Mouse (Mus musculus) ovary, adult 18-20 months (tissue): ENCODE measurements around the gene Dusp28.
A peak's percentile ranks its signal among the peaks of the same experiment; 100 is the strongest.

Source experiments
- DNase-seq: peaks from one replicate; pipeline ENCODE4 v3.0.0; 2022; ENCODE audit warnings: low spot score, mixed read lengths

Gene Dusp28

DNA sequence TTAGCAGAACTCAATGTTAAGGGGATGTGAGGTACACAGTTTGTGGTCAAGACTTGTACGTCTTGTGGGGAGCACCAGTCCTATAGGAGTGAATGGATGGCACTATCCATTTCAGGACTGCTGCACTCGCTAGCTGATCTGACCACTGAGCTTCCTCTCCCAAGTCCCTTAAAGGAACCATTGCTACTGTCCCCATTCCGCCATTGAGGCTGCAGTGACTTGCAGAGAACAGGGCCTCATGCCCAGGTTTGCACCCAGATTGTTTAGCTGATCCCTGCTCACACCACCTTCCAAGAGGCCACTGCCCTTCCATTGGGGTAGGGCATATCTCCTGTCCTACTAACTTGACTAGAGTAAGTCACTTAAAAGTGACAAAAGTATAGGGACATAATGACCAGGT, 1.9 kb downstream of the Dusp28 start:
- no peak for DNase-seq

DNA sequence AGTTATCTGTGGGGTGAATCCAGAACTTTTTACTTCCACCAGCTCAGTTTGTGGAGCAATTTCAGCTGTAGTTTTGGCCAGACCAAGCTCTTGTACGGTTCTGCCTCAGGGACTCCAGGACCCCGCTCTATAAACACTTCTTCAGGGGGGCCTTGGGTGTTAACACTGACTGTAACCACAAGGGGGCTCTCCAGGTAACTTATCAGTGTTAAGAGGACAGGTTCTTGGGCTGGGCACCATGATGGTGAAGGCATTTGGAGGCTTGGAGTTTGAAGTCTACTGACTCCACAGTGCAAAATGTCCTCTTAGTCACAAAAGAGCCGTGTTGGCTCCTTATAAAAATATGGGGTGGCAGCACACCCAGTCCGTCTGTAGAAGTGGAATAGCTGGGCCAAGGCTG, 2.3 kb downstream of the Dusp28 start:
- DNase-seq, result no peak

DNA sequence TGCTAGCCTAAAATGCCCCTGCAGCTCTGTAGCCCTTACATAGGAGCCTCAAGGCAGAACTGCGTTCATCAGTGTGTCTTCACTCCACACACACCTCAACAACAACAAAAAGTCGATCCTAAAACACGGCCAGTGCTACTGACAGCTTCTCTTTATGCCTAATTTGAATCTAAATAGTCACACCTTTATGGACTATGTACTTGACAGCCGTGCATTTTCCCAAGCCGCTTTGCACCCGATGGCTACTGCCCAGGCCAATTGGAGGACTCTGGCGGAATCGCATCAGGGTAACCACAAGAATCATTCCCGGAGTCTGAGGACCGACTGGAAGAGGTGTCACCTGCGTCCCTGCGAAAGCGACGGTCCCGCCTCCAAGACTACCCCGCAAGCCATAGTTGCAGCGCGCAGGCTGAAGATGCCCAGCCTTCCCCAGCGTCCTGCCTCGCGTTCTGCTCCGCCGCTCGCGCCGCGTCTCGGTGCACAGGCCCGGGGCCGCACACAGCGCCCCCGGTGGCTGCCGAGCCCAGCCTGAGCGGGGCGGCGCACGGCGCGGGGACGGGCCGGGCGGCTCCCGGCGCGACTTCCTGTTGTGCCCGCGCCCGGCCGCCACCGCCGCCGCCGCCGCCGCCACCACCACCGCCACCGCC, 3.6 kb downstream of the Dusp28 start, which contains the start of gene Rnpepl1:
Gene Rnpepl1 (plus strand): TSS at position 545 of the 647 bp plus-strand sequence.
- DNase-seq, result peak; percentile 57

DNA sequence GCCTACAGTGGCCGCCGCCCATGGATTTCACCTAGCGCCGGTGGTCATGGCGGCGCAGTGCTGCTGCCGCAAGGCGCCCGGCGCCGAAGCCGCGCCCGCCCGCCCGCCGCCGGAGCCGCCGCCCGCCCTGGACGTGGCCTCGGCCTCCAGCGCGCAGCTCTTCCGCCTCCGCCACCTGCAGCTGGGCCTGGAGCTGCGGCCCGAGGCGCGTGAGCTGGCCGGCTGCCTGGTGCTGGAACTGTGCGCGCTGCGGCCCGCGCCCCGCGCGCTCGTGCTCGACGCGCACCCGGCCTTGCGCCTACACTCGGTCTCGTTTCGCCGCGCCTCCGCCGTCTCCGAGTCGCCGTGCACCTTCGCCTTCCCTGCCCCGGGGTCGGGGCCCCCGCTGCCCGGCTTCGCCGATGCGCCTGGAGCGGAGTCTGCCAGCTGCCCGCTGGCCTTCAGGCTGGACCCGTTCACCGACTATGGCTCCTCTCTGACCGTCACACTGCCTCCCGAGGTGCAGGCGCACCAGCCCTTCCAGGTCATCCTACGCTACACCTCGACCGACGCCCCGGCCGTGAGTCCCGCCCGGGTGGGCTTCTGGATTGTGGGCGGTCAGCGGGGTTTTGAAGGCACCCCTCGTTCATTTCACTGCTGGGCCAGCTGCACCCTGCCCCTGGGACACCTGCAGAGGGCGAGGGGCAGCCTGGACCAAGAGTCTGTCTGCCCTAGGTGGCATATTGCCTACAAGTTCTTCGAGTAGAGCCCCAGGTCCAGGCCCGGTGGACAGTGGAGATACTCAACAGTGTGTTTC, 4.3 kb downstream of the Dusp28 start:
- no peak for DNase-seq

DNA sequence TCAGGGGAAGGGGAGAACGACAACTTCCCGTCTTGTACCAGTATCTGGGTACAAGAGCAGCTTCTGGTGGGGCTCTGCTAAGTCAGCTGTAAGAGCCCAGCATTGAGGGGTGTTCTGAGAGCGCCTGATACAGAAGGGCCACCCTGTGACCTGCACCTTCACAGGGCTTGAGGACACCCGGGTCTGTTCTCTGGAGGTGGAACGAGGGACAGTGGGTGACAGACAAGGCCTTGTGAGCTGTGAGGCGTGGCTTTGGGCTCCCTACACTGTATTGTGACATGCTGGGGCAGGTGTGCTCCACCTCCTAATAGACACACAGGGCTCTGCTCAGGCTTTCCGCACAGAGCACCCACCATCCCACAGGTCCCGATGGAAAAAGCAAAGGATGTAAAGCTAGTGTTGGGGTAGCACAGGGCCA, 4.9 kb downstream of the Dusp28 start:
- DNase-seq, result no peak

DNA sequence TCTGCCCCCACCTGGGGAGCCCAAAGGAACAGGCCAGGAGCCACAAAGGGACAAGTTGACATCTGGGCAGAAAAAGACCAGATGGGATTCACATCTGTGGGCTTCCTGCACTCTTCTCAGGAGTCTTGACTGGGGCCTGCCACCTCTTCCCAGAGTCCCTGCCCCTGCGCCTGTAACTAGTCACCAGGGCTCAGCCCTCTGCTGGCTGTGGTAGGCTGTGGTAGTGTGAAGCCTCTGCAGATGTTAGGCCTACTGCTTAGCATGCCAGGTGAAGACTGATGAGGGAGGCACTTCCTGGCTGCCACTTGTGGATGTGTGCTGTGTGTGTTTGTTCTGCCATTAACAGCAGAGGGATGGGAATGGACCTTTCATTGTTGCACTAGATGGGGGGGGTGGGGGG, 5.5 kb downstream of the Dusp28 start:
- no peak for DNase-seq

DNA sequence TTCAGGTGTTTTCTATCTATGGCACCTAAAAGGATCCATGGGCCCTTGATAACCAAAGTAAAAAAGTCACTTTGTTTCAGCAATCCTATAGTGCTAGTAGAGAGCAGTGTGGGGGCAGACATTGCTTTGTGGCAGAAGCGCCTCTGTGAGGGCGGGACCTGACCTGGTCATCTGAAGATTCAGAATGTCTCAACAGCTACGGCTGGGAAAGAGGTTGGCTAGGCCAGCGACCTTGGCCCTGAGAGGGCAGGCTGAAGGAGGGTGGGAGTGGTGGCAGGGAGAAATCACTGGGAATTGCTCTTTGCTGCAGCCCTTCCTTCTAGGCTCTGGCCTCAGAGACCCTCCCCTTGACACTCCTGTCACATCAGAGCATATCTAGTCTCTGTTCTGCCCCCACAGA, 7.5 kb downstream of the Dusp28 start:
- DNase-seq, result no peak

DNA sequence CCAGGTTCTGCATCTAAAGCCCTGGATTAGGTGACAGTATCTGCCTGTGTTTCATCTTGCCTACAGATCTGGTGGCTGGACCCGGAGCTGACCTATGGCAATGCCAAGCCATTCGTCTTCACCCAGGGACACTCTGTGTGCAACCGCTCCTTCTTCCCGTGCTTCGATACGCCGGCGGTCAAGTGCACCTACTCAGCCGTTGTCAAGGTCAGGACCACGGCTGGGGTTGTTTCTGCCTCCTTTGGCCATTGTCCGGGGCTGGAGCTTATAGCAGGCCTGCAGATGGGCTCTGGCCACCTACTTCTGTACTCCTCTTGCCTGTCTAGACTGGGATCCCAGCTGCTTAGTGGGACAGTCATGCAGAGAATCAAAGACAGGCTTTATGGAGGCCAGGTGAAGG, 8.2 kb downstream of the Dusp28 start:
- no peak for DNase-seq

DNA sequence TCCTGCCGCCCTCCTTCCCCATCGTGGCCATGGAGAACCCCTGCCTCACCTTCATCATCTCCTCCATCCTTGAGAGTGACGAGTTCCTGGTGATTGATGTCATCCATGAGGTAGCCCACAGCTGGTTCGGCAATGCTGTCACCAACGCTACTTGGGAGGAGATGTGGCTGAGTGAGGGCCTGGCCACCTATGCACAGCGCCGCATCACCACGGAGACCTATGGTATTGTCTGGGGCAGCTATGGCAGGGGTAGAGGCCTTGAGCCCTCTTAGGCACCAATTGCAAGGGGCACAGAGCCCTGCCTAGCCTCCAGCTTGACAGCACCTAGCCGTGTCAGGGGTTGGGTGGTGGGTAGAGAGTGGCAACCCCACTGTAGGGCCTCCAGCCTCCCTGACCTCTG, 9.9 kb downstream of the Dusp28 start:
- DNase-seq, result no peak

DNA sequence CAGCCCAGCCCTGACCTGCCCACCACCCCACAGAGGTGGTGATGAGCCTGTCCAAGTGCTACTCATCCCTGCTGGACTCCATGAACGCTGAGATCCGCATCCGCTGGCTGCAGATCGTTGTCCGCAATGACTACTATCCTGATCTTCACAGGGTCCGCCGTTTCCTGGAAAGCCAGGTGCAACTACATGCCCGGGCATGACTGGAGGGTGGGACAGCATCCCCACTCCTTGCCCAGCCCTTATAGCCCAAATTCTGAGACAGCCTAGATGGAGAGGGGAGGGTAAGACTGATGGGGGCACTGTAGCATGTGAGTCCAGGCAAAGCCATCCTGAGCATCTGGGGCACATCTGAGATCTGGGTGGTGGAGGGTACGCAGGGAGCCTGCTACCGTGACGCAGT, 12.4 kb downstream of the Dusp28 start:
- no peak for DNase-seq

DNA sequence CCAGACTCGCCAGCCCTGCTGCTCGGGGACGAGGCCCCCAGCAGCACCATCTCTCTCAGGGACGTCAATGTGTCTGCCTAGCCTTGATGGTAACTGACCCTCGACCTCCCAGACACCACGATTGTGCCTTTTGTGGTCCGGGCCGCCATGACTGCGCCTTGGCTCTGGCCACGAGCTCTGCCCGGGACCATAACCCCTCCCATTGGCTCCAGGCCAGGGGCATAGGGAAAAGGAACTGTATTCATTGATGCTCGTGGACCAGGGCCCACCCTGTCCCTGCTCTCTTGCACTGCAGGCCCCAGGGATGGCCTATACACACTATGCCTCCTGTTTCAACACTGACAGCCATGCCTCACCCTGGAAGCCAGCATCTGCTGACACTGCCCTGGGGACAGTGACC, 13.0 kb downstream of the Dusp28 start:
- no peak for DNase-seq

DNA sequence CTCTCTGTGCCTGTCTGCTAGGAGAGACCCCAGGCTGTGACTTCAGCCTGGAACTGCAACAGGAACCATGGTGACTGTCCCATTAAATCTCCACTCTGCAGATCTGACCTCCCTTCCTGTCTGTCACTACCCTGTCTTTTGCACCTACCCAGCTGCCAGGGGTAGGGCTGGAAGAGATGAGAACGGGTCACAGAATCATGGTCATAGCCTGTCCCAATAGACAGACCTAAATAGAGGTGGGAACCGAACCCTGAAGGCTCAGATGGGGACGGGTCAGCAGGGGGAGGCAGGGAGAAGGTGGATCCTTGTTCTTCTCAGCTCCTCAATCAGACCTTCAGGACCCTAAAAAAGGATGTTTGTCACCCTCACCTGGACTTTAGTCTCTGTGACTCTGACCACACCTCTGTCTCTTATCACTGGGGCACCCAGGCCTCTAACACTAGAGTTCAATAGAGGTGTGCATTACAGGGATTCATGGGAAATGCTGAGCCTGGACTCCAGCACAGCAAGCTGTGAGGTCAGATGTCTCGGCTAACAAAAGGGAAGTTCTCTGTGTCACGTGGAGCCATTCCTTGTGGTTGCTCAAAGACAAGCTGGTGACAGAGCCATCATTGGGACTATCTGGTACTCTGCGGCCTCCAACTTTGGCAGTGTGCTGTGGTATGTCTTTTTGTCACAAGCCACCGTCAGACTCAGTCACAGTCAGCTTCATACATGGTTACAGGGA, 13.9 kb downstream of the Dusp28 start:
- no peak for DNase-seq

DNA sequence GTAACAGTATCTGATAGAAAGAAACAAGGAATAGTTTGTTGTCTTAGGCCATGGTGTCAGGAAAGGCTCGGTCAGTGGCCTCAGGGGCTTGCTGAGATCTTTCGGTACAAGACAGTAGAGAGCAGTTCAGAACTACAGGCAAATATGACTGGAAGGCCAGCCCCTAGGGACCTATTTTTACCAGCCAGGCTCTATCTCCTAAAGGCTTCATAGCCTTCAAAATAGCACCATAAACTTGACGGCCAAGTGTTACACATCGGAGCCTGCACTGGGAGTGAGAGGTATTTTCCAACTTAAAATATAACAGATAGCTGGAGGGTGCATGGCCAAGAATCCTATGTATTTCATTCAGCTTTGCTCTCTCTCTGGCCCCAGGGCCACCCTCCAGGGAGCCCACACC, 14.7 kb downstream of the Dusp28 start:
- DNase-seq, result no peak

DNA sequence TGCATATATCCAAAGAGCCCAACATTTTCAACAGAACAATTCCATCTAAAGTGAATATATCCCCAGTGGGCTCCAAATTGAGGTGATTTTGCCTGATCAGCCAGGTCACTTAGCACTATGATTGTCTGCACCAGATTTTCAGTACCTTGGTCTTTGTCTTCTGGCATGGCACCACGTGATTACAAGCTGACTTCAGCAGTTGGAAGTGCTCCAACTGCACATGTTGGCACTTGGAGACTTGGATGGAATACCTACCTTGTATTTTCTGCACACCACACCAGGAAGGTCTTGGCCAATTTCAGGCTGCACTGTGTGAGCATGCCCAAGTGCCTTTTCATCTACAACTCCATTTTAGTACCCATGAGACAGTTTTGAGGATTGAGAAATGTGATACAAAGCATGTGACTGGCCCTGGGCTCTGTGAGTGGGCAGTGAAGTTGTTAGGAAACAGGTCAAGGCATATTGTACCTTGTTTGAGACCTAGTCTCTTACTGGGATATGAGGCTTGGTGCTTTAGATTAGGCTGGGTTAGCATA, 23.5 kb downstream of the Dusp28 start:
- no peak for DNase-seq

DNA sequence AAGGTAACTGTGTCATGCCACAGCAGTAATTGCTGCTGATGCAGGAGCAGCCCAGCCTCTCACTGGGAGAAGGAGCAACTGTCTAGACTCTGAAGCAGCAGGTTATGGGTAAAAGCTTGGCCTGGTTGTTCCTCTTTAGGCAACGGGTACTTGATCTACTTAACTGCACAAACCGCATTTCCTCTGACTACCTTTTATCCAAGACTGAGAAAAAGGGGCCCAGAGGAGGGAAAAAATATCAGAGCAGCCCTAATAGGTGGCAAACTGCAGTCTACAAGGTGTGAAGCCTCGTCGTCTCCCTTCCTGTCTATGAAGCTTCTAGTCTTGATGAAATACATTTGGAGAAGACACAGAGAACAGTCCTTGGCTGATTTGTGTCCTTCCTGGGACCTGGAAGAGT, 26.8 kb downstream of the Dusp28 start:
- no peak for DNase-seq

DNA sequence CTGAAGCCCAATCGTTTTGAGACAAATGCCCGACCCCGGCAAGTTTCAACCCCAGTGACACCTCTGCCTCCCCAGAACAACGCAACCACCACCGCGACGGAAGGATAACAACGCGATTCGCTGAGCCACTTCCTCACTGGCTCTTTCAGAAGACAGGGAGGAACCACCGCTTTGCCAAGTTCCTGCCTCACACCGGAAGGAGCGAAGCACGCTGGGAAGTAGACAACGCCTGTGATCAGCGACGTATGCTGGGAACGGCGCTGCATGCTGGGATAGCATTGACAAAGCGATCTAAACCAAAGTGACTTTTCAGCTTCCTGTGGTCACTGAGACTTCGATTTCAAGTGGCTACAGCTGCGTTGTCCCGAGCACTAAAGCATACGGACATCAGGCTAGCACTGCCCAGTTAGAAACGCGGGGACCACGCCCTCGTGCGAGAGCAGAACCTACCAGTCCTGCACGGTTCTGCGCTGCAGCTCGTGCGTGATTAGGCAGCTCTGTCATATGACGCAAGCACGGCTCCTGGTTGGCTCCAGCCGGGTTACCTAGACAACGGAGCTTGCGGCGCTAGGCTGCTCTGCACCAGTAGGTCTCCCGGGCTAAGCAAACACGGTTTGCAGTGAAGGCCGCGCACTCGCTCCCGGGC, 27.5 kb downstream of the Dusp28 start, which contains the start of gene Capn10:
Gene Capn10 (plus strand): TSS at position 195 of the 646 bp plus-strand sequence.
- DNase-seq, result peak; percentile 92

DNA sequence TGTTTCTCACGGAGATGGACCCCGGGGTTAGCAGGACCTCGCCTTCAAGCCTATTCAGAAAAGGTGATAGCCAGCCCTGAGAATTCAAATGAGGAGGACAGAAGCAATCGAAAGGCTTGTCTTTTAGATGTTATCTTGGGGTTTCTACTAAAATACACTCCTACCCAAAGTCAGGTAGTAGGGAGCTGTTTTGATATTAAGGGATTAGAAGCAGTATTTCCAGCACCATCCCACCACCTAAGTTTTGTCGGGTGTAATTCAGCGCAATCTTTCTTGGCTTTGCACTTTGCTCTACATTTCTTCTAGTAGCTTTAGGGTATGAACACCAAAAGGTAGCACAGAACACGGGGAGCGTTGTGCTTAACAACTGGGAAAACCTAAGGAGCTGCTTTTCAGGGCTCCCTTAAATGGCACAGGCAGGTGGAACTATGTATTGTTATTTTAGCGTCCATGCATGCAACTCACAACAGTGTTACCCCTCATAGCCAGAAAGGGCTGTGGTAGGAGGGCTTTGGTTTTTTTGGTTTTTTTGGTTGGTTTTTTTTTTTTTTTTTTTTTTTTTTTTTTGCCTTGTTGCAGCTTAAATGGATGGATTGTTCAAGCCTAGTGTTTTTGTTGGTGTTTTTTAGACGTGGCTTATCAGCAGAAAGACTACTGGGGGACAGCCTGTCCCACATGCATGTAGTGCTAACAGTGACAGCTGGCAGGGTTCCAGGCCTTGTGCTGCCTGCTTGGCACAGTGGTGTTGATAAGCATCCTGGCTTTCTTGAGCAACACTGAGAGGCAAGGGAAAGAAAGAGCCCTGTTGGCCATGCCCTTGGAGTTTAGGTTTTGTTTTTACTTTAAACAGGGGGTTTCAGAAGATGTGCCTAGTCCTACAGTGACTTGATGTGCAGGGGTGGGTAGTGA, 28.5 kb downstream of the Dusp28 start:
- DNase-seq, result peak; percentile 48

DNA sequence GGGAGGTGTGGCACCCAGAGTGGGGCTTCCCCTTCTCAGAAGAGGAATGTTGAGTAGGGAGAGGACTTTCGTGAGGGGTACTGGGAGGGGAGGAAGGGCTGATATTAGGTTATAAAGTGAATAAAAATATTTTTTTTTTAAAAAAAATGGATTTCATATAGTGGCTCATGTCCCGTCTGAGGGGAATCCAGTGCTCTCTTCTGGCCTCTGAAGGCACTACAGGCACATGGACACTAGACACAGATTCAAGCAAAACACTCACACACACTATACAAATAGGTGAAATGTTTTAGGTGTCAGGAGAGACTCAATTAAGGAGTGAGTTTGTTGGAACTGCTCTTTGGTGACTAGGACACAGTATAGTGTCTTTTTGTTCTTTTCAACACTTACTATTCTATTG, 29.2 kb downstream of the Dusp28 start:
- DNase-seq, result no peak

DNA sequence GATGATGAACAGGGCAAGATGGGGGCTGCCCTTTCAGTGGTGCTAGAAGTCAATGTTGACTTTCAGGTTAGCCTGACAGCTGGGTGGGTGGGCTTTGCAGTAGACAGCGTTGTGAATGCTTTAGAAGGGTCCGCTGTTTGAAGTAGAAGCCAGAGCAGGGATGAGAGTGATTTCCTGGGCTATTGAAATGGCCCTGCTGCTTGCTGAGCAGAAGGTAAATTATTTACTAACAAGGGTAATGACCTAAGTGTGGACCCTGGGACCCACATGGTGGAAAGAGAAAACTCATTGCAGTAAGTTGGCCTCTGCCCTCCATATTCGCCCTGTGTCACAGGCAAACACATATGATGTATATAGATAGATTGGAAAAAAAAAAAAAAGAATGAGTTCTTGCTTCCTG, 29.7 kb downstream of the Dusp28 start:
- no peak for DNase-seq

DNA sequence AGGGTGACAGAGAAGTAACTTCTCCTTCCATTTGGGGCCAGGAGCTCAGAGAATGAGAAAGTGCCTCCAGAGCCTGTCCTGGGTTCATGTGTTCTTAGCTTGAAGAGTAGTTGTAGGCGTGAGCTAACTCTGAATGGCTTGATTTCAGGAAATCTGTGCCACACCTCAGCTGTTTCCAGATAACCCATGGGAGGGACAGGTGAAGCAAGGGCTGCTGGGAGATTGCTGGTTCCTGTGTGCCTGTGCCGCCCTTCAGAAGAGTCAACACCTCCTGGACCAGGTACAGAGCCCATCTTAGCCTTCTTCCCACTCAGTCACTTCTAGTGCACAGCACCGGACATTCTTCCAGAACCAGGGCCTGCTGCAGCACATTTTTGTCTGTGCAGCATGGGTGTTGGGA, 31.0 kb downstream of the Dusp28 start:
- DNase-seq, result no peak

DNA sequence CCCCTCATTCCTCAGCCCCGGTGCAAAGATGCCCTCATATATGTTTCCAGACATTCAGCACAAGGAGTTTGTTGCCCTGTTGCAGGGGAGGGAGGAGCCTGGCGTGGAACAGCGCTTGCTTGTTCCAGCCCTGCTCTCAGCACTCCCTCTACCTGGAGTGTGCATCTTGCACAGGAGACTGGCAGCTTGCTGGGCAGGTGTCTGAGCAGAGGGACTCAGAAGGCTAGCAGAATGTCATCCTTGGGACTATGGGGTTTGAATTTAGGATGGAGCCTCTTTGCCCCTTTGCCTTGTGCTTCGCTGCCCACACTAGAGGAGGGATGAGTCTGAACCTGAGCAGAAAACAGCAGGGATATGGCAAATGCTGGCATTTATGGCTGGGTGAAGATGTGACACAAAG, 33.0 kb downstream of the Dusp28 start:
- no peak for DNase-seq
